Mouse (Mus musculus): ENCODE measurements around the gene Ulk4.
A peak's percentile ranks its signal among the peaks of the same experiment; 100 is the strongest.
"Not testable (repeated sequence)": the region's sequence is repeated elsewhere in the genome, so short reads cannot be mapped to it uniquely, and the experiment has no call there.

Ulk4 gene

GRCm38 (mm10) chr9:121250854-121251253 lies 26.1 kb downstream of the Ulk4 start:
- no peak for DNase-seq (ENCODE audit: low spot score)

- no peak for DNase-seq (ENCODE audit: low spot score)
These were observed 27.2 kb downstream of the Ulk4 start for GRCm38 (mm10) chr9:121249805-121250204.

DNA sequence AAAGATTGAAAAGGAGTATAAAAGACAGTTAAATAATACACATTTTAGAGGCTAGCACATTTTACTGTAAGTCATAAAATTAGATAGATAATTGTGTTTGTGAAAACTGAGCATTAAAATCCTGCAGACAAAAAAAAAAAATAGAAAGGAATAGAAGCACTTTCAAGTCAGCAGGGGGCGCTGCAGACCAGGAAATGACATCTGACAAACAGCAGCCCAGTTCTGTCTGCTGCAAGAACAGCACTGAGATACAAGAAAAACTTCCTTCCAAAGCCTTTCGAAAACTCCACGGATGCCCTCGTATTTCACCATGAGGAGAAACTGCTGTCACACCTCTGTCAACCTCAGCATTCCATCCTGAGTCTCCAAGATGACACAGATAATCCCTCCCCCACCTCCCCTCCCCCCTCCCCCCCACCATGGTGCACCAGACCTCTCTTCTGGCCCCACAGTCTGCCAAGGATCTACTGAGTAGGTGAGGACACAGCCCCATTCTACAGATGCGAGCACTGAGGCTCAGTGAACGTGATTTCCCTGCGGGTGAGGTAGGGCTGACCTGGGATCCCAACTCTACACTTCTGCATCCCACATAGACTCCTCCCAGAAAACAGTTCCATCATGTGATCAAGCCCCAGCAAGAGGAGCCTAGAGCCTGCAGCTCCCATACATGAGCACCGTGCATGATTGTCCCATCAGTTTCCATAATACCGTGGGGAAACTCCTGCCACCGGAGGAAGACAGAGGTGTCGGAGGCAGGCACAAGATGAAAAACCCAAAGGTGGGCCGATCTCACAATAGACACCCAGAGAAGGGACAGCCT lies 28.8 kb downstream of the Ulk4 start:
- DNase-seq (ENCODE audit: low spot score), result peak; percentile 79

GRCm38 (mm10) chr9:121247047-121247446 lies 29.9 kb downstream of the Ulk4 start:
- no peak for DNase-seq (ENCODE audit: low spot score)

DNA sequence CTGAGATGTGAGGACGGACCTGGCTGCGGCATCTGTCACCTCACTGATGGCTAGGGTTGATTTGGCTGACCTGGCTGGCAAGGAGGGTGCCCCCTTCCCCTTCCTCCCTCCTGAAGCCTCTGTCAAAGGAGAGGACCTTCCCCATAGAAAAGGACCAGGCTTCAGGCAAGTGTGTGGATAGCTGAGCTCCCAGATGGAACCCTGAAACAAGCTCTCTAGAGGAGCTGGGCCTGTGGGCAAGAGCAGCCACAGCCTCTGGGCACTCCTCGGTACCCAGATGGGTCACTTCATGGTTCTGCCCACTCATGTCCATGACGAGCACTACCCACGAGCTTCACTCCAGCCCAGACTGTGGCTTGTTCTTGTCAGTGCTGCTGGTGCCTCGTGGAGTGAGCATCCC lies 34.7 kb downstream of the Ulk4 start:
- DNase-seq (ENCODE audit: low spot score), result no peak

GRCm38 (mm10) chr9:121241806-121242205 lies 35.2 kb downstream of the Ulk4 start:
- DNase-seq (ENCODE audit: low spot score), result no peak

GRCm38 (mm10) chr9:121241366-121241765 lies 35.6 kb downstream of the Ulk4 start:
- DNase-seq (ENCODE audit: low spot score), result no peak

DNA sequence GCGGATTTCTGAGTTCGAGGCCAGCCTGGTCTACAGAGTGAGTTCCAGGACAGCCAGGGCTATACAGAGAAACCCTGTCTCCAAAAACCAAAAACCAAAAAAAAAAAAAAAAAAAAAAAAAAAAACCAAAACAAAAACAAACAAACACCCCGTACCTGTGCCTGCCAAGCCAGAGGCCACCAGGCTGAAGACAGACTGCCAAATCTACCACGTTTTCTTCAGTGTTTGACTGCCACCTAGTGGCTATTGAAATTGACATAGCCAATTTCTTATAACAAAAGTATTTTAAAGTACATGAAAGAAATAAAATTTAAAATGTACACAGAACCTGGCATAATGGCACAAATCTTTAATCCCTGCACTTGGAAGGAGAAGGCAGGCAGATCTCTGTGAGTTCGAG lies 36.8 kb downstream of the Ulk4 start:
- DNase-seq (ENCODE audit: low spot score), result peak; percentile 48

GRCm38 (mm10) chr9:121239571-121239970 lies 37.4 kb downstream of the Ulk4 start:
- DNase-seq (ENCODE audit: low spot score), result no peak

- no peak for DNase-seq (ENCODE audit: low spot score)
These were observed 58.4 kb downstream of the Ulk4 start for GRCm38 (mm10) chr9:121218636-121219035.

GRCm38 (mm10) chr9:121218230-121218629 lies 58.8 kb downstream of the Ulk4 start:
- DNase-seq (ENCODE audit: low spot score), result no peak

GRCm38 (mm10) chr9:121217742-121218141 lies 59.3 kb downstream of the Ulk4 start:
- DNase-seq (ENCODE audit: low spot score), result no peak

GRCm38 (mm10) chr9:121216536-121217320 lies 60.3 kb downstream of the Ulk4 start:
- no peak for DNase-seq (ENCODE audit: low spot score)

DNA sequence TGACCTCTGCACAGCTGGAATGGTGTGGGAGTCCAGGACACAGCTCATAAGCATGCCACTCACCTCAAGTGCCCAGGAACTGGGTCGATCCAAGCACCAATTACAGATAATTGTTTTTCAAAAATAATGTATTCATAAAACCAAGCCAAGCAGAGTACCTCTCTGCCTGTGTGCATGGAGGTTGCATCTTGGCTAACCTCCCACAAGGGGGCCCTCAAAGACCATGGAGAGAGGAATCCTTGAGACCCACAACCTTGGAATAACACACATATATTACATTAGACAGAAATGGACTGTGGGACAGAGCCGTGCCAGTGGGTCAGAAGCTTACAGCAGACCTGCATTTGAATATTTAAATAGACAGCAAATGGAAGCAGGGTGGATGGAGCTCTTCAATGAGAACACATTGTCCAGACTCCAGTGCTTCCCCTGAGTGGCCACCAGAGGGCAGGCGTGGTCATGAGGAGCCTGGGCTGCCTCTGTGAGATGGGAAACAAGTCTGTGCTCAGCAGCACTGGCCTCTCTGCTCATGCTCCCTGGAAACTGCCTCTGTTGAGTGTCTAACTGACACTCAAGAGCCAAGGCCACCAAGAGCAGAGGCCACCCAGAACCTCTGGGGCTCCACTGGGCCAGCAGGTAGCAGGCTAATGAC lies 61.5 kb downstream of the Ulk4 start:
- peak; percentile 56 for DNase-seq (ENCODE audit: low spot score)

- no peak for DNase-seq (ENCODE audit: low spot score)
These were observed 64.7 kb downstream of the Ulk4 start for GRCm38 (mm10) chr9:121212322-121212721.

- no peak for DNase-seq (ENCODE audit: low spot score)
These were observed 72.0 kb downstream of the Ulk4 start for GRCm38 (mm10) chr9:121205046-121205445.

GRCm38 (mm10) chr9:121204149-121204800 lies 72.7 kb downstream of the Ulk4 start:
- DNase-seq (ENCODE audit: low spot score), result no peak

- no peak for DNase-seq (ENCODE audit: low spot score)
These were observed 73.3 kb downstream of the Ulk4 start for GRCm38 (mm10) chr9:121203686-121204085.

DNA sequence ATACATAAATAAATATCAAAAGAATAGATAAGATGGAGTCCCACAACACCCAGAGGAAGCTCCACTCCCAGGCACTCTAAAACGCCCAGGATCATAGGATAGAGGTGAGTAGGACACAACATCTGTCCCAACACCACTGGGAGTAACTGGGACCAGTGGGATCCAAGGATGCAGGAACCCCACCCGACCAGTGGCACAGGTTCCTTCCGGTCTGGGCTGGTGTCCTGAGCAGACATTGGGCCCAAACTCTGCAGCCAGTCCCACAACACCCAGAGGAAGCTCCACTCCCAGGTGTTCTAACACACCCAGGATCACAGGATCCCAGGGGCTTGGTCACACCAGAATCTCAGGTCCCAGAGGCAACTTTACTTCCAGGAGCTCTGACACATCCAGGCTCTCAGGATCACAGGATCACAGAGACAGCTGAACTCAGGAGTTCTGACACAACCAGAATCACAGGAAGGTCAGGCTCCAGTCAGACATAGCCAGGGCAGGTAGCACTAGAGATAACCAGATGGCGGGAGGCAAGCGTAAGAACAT lies 77.8 kb downstream of the Ulk4 start:
- not testable (repeated sequence) for DNase-seq (ENCODE audit: low spot score)

- DNase-seq (ENCODE audit: low spot score), result no peak
These were observed 80.5 kb downstream of the Ulk4 start for GRCm38 (mm10) chr9:121196473-121196872.

DNA sequence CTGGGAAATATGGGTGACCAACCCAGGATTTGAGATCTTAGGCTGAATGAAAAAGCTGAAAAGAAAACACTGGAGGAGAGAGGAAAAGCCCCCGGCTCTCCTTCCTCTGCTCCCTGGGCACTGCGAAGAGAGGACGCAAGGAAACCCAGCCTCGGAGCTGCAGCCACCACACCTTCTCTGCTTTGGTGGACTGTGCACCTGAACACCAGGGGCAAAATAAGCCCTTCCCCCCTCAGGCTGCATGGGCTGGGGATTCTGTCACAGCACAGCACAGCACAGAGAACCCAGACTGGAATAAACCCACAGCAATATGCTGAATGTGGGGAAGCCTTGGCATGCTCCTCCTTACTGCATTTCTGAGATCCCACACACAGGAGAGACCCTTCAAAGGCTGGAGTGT lies 81.9 kb downstream of the Ulk4 start:
- DNase-seq (ENCODE audit: low spot score), result no peak
